Mouse (Mus musculus) myocyte (in vitro differentiated cells): ENCODE measurements around the gene Apex1.

Experiments used
- CEBPB ChIP-seq: IDR thresholded peaks from 2 replicates; pipeline ENCODE4 v1.6.1; 2011; ENCODE audit warnings: mild to moderate bottlenecking, moderate library complexity; ENCODE audit not compliant: poor library complexity, insufficient read depth, severe bottlenecking
- E2F4 ChIP-seq: IDR thresholded peaks from one replicate; pipeline ENCODE4 v1.6.1; 2011; ENCODE audit warnings: mild to moderate bottlenecking, control low read depth, moderate library complexity; ENCODE audit not compliant: insufficient read depth
- MAX ChIP-seq: IDR thresholded peaks from one replicate; pipeline ENCODE4 v1.6.1; 2011; ENCODE audit warnings: low read depth, mild to moderate bottlenecking, control low read depth
- MYOD1 ChIP-seq, 3 experiments: IDR thresholded peaks; one replicate each; pipeline ENCODE4 v1.6.1; 2011; ENCODE audit warnings: control low read depth in 2 of 3, low read depth in 2 of 3, mild to moderate bottlenecking in 2 of 3, moderate library complexity in 1 of 3; ENCODE audit not compliant: insufficient read length in 2 of 3, control insufficient read depth in 1 of 3
- MYOG ChIP-seq, 3 experiments: IDR thresholded peaks; one replicate each; pipeline ENCODE4 v1.6.1; 2011; ENCODE audit warnings: control low read depth in 2 of 3, low read depth in 2 of 3, mild to moderate bottlenecking in 2 of 3; ENCODE audit not compliant: insufficient read length in 2 of 3, control insufficient read depth in 1 of 3, insufficient read depth in 1 of 3
- POLR2A ChIP-seq: IDR thresholded peaks from one replicate; pipeline ENCODE4 v1.6.1; 2011; ENCODE audit warnings: low read depth, mild to moderate bottlenecking, control low read depth, moderate library complexity; ENCODE audit not compliant: insufficient read length
- POLR2AphosphoS2 ChIP-seq: IDR thresholded peaks from one replicate; pipeline ENCODE4 v1.6.1; 2011; ENCODE audit warnings: low read depth, control low read depth; ENCODE audit not compliant: insufficient read length
- REST ChIP-seq: IDR thresholded peaks from one replicate; pipeline ENCODE4 v1.6.1; 2011; ENCODE audit warnings: mild to moderate bottlenecking, control low read depth, moderate library complexity; ENCODE audit not compliant: insufficient read depth, insufficient read length
- SRF ChIP-seq: IDR thresholded peaks from one replicate; pipeline ENCODE4 v1.6.1; 2011; ENCODE audit warnings: low read depth; ENCODE audit not compliant: control insufficient read depth, insufficient read length
- TCF12 ChIP-seq: IDR thresholded peaks from one replicate; pipeline ENCODE4 v1.6.1; 2011; ENCODE audit warnings: mild to moderate bottlenecking, control low read depth; ENCODE audit not compliant: poor library complexity, insufficient read depth, severe bottlenecking
- TCF3 ChIP-seq: IDR thresholded peaks from one replicate; pipeline ENCODE4 v1.6.1; 2011; ENCODE audit warnings: low read depth, control low read depth; ENCODE audit not compliant: insufficient read length
- USF1 ChIP-seq: IDR thresholded peaks from one replicate; pipeline ENCODE4 v1.6.1; 2011; ENCODE audit warnings: low read depth, mild to moderate bottlenecking, control low read depth, moderate library complexity

- no peak for TF ChIP-seq TCF12
- TF ChIP-seq POLR2A, result no peak
- TF ChIP-seq USF1, result no peak
- TF ChIP-seq MYOG (IDR thresholded peaks at IDR 0.05; ENCODE audit: control insufficient read depth in 1 of 3, insufficient read depth in 1 of 3, insufficient read length in 2 of 3, low read depth in 2 of 3), result no peak
- no peak for TF ChIP-seq MAX
- TF ChIP-seq CEBPB, result no peak
- TF ChIP-seq SRF, result no peak
- TF ChIP-seq E2F4, result no peak
- TF ChIP-seq POLR2AphosphoS2, result no peak
- no peak for TF ChIP-seq TCF3
- TF ChIP-seq MYOD1 (IDR thresholded peaks at IDR 0.05; ENCODE audit: control insufficient read depth in 1 of 3, insufficient read length in 2 of 3, low read depth in 2 of 3), result no peak
- no peak for TF ChIP-seq REST
Observed at GRCm38 (mm10) chr14:50904828-50905129, 20.0 kb upstream of the Apex1 start.
